Mouse (Mus musculus) stomach, postnatal 0 days (tissue): ENCODE results near the gene Prkag2.

Experiments
- CTCF ChIP-seq: IDR thresholded peaks from 2 replicates; pipeline ENCODE4 v1.5.1; 2016; ENCODE audit warnings: antibody characterized with exemption, low read depth, mild to moderate bottlenecking, moderate library complexity
- EP300 ChIP-seq: optimal IDR thresholded peaks from 2 replicates; pipeline ENCODE3; 2016; ENCODE audit warnings: antibody characterized with exemption

- no peak for TF ChIP-seq CTCF
- TF ChIP-seq EP300, result no peak
These were observed 13.4 kb downstream of the Prkag2 start for GRCm38 (mm10) chr5:25087064-25087463.
